Mouse (Mus musculus): ENCODE measurements at regions not wholly inside any gene's neighbourhood (a gene's known extent, or its start where the extent isn't known, plus 50 kb on each side); places are given as distances from the start of the nearest gene placed in this dataset.

DNA sequence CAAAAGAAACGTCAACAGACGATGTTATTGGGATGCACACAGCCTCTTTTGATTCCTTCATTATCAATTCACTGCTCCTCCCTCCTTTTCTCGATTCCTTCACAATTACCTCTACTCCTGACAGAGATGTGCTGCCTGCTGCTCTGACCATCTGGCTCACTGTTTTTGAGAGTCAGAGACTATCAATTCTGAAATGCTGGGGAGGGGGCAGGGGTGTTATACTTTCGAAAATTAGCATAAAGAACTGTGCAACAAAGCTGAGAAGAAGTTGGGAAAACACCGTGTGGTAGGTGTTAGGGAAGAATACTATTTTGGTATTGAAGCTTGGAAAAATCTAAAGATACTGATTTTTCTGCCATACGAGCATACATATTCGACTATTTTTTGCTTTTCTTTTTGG is 96.4 kb downstream of the Nedd1 start:
- peak; percentile 89 for ATAC-seq (ENCODE audit: low TSS enrichment)

DNA sequence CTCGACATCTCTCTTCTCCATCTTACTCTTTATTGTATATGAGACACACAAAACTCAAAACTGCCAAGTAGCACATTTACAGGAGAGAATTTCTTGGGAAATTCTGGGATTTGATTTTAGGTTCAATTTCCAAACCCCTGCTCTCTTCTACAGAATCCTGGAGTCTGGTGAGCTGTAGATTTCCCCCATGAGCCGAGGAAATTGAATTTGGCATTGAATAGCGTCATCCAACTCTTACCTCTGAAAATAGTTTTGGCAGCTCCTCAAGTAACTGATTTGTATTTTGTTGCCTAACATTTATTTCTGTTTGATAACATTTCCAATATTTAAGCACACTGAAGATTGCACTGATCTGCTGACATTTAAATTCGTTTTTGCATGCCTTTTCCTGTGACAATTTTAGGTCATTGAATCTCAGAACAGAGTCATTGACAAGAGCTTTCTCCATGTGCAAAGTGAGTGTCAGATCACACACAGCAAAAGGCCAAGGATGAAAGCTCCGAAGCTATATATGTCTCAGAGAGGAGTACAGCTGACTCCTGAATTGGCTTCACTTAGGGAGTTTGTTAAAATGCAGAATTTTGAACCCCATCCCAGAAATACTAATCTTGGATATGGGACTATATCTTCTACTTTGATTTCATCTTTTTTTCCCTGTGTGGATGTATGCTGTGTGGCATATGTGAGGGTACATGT is 106.4 kb downstream of the Nedd1 start:
- peak; percentile 77 for ATAC-seq (ENCODE audit: low TSS enrichment)

DNA sequence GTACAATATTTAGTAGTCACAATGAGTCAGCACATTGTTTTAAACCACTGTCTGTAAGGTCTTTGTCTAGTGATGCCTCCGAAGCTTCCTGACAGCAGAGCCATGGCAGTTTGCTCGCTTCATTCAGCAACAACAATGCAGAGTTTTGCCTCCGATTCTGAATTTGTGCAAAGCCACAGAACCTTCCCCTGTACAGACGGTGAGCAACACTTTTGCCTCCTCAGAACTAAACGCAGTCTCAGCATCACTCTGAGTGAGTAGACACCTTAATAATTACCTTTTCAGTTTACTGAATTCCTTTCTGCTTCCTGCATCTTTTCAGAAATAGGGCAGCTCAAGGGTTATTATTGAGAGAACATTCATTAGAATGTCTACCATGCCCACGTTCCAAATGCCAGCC is 107.9 kb downstream of the Nedd1 start:
- no peak for ATAC-seq (ENCODE audit: low TSS enrichment)

DNA sequence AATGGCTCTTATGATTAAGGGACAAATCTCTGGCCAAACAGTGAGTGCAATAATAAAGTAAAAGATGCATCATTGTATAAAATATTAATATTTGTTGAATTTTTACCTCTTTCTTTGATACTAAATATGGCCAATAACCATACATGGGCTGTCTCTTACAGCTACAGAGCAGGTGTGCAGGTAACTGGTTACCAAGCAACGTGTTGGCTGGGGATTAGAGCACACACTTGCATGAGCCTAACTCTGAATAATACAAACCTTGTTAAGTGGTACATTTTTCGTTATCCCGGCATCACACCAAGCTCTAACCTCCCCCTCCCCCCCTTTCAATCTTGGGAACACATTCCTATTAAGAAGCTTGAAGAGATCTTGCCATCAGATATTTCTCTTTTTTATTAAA is 111.2 kb downstream of the Nedd1 start:
- no peak for ATAC-seq (ENCODE audit: low TSS enrichment)

DNA sequence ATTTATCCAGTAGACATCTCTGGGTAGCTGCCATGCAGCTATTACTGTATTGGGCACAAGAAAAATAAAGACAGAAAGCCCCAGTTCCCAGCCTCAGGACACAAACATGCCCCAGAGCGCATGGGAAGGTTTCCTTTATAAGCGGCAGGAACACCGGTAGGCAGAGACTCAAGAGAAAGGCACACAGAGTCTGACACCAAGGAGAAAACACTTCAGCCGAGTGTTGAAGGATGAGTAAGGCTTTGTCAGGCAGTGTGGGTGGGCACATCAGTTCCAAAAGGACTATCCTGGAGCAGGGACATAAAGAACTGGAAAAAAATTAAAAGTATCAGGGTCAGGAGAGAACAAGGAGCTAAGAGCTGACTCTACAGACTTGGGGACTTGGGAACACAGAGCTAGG is 115.5 kb downstream of the Nedd1 start:
- ATAC-seq (ENCODE audit: low TSS enrichment): peak; percentile 97

DNA sequence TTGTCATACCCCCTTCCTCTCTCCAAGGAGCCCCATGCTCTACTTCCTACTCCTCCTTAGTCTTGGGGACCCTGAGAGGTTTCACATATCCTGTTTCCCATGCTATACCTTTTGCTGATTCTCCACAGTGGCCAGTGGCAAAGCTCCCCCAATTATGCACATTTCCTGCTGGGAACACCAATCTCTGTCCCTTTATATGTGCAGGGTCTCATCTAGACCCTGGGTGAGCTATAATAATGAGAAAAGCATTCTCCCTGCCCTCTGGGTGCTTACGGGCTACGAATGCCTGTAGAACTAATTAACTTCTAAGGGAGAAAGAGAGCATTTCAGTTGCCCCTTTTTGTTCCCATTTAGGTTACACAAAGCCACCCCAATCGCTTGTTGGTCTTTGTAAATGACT is 116.6 kb downstream of the Nedd1 start:
- no peak for ATAC-seq (ENCODE audit: low TSS enrichment)

DNA sequence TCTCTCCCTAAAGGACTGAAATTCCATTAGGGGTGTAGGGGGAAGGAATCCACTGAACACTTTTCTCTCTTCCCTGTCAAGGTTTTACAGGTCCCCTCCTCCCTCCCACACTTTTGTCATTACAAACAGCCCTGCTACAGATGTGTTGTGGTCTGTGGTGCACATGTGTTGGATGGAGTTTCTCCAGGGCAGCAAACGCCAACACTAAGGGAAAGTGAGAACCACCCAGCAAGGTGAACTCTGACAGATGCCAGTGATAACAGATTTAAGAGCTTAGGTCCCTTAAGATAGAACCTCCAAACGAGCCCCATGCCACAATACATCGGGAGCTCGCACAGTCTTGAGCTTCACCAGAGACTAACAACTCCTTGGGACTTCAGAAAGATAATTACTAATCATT is 122.1 kb downstream of the Nedd1 start:
- ATAC-seq (ENCODE audit: low TSS enrichment): no peak

DNA sequence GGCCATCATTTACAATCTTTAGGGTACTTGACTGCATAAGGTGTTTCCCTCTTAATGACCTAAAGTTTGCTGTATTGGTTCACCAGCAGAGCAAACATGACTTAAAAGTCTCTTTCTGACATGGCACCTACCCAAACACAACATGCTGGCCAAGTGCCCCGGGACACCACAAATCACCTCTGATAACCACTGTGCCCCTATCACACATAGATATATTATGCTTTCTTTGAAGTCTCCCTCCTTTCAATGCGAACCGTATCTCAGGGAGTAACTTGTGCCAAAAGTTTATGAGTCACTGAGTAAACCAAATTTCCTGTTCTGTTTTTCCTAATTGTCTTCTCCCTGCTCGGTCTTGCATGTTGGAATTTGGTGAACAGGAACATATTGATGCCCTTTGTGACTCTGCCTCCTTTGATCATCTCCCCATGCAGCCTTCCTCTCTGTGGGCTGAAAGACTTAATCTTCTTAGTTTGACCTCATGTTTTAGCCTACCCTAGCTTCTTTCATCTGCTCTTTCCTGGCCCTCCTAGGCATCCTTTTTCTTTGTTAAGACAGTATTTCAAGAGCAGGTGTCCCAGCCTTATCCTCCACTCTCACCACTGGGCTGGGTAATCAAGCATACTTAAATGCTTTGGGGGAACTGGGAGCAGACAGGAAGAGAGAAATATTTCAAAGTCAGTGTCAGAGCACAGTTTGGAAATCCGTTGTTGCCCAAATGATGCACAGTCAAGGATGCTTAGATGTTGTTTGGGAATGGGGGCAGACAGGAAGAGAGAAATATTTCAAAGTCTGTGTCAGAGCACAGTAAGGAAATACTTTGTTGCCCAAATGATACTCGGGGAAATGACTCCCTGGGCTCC is 126.5 kb downstream of the Nedd1 start:
- no peak for ATAC-seq (ENCODE audit: low TSS enrichment)

DNA sequence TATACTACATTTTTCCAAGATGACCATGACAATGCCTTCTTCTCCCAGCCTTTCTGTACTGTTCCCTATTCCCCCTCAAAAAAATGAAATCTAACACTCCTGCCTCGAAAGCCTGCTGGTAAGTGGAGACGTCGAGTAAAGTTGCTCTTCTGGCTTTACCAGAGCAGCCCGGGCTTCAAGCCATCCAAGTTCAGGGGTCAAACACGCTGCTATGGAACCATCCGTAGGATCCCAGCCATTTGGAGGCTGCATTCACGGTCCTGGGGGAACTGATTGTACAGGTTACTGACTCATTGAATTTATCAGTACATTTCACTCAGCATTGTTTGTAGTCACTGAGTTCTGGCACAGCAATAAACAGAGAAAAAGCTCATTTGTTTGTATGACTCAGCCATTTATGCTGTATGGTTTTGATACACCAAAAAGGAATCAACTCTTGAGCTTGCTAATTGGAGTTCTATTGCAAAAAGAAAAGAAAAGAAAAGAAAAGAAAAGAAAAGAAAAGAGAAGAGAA is 128.2 kb downstream of the Nedd1 start:
- ATAC-seq (ENCODE audit: low TSS enrichment): no peak

DNA sequence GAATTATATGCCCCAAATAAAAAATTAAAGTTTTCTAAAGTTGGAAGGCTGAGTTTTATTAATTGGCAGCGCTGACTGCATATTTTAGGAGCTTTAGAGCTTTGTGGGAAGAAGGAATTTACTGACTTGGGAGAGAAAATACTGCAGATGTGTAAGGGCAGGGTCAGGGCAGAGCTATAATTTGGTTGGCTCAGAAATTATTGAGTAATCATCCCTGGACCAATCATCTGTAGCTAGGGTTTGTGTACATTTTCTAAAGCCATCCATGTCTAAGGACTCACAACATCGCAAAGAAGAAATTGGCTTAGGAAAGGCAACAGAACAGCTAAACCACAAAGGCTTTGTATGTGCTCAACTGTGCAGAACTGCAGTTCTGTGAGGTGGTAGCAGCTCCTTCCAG is 143.3 kb downstream of the Nedd1 start:
- ATAC-seq (ENCODE audit: low TSS enrichment): no peak

DNA sequence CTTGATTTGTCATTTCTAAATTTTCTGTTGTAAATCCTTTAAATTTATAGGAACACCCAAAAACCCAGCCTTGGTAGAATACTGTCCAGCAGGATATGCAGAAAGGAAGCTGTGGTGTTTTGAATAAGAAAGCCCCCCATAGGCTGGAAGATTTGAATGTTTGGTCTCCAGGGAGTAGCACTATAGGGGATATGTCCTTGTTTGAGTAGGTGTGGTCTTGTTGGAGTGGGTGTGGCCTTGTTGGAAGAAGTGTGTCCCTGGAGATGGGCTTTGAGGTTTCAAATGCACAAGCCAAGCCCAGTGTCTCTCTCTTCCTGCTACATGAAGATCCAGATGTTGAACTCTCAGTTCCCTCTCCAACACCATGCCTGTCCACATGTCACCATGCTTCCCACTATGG is 151.7 kb downstream of the Nedd1 start:
- no peak for ATAC-seq (ENCODE audit: low TSS enrichment)

DNA sequence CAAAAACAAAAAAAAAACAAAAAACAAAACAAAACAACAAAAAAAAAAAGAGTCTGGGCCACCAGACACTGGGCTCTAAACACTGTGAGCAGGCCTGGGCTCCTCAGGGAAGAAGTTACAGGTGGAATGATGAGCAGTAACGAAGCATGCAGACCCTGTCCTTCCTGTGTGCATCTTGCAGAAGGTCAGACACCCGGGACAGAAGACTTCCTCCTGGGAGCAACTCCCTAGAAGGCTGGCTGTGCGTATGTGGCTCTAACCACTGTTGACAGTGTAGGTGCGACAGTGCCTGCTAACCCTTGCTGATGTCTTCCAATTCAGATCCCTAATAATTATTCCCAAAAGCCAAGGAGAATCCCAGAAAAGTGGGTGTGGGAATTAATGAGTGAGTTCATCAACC is 164.8 kb downstream of the Nedd1 start:
- ATAC-seq (ENCODE audit: low TSS enrichment): no peak

DNA sequence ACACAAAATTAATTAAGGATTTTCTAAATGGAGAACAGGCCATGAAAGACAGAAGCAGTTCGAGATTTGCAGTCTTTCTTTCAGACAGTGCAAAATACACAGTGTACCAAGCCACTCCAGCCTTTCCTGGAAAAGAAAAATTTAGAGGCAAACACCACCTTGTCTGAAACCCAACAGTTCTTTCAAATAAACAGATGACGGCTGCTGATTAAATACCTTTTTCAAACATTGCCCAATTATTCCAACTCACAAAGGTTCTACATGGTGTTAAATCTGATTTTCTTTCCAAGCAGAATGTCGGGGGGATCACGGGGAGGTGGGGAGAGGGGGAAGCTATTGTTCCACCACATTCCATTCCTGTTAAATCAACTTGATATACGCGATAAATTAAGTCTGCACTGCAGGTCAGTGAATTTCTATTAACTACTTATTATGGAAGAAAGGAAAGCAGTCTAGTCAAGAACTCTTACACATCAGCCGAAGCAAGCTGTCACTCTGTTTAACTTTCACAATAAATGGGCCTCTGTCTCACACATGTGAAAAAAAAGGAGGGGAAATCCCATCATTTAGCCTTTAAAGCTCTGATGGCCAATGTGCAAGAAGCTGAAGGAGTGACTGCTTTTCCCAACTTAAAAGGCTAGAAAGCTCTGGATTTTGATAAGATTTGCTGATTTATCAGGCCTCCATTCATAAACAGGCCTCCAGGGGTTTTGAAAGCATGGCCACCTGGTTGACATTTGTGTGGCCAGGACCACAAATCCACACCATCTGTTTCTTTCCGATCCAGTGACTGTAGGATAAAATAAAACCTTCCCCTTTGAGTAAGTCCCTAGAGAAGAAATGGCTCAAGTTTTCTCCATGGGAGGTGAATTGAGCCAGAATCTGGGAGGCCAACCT is 165.4 kb downstream of the Nedd1 start:
- ATAC-seq (ENCODE audit: low TSS enrichment): no peak

DNA sequence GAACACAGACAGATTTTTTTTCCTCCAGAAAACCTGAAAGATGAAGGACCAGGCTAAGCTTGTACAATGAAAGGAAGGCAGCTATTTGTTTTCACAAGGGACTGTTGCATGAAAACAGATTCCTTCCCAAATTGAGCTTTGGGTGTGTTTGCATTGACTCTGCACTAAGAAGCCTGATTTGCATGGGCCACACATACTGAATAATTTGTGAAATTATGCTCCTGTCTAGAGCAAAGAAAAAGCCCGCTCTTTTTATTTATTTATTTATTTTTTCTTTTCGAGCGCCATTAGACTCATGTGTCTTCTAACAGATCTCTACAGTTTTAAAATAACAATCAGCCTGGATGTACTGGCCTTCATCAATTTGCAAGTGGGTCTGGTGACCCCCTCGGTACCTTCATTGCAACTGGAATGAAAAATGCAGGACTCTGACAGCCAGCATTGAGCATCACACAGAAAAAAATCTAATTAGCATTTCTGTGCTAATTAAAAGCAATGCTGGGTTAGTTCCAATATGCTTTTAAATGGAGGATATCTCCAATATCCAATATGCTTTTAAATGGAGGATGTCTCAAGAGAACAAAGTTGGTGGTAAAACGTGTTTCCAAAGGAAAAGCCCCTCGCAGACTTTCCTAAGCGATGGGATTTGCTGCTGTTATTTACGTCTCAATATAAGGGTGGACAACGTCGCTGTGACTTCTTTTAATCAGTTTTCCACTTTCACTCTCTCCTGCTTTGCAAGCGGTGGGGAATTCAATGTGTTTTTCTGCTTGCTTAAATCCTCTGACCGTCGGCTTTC is 166.3 kb downstream of the Nedd1 start:
- no peak for ATAC-seq (ENCODE audit: low TSS enrichment)

DNA sequence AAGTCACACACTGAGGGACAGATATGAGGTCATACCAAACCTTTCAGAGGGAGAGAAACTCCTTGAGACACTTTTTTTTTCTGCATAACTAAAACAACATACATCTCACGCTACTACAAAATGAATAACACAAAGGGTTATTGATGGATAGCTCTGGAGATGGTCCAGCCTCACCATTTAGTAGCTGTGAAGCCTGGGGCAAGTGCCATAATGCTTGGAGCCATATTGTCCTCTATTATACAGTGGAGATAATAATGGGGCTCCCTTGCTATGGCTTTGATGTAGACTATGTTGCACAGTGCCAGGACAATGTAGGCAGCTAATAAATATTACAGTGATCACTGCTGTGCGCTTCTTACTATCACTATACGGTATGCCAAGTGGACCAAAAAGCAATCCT is 168.3 kb downstream of the Nedd1 start:
- ATAC-seq (ENCODE audit: low TSS enrichment): no peak

DNA sequence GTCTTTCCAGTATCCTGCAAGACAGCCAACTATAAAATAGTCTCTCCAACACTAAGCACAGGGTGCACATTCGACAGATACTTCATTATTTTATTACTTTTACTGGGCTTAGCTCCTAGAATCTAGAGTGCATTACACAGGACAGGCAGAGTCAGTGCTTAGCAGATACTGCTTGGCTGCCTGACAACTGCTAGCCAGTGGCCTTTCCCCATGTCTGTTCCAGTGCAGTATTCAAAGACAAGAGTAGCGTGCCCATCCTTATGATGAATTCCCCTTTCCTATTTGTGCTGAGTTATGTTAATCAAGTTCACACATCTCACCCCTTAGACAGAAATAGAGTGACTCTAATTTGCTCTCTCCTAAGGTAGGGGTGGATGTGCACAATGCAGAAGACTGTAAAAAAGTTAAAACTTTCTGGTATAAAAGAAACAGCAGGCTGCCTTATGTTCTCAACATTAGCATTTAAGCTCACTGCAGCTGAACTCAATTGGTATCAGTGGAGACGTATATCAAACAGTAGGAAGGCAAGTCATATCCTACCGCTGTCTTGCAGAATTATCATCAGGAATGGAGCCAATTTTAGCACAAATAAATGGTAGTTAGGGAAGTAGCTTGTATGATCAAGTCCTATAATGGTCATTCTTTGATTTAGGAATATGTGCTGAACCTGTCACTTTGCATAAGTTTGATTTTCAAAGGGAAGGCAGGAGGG is 173.2 kb downstream of the Nedd1 start:
- ATAC-seq (ENCODE audit: low TSS enrichment): no peak

DNA sequence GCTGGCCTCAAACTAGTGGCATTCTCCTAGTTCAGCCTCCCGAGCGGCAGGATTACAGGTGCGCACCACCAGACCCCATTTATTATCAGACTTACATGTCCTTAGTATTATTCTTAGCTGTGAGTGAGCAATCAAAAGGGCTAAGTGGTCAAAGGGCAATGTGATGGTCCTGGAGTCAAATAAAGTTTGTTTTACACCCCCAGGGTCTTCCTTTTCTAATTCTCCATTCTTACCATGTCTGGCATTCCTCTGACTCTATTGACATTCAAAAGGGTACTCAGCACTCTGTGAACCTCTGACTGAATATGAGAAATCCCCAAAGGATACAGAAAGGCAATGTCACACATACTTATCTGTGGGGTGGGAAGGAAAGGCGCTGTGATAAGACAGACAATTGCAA is 183.8 kb downstream of the Nedd1 start:
- no peak for ATAC-seq (ENCODE audit: low TSS enrichment)

DNA sequence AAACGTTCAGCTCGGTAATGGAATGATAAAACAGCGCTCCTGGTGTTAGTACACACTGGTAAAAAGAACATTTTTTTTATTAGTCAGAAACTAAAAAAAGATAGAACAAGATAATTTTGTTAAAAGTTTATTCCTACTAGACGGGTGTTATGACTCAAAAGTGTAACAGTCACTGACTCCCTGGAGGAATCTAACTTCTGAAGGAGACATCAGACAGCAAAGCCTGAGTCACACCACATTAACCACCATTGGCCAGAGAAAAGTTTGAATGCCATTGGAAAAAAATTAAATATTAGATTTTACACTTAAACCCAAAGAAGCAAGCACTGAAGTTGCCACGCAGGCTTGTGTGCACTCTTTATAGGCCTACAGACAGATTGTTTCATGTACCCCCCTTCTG is 205.3 kb downstream of the Nedd1 start:
- no peak for ATAC-seq (ENCODE audit: low TSS enrichment)

DNA sequence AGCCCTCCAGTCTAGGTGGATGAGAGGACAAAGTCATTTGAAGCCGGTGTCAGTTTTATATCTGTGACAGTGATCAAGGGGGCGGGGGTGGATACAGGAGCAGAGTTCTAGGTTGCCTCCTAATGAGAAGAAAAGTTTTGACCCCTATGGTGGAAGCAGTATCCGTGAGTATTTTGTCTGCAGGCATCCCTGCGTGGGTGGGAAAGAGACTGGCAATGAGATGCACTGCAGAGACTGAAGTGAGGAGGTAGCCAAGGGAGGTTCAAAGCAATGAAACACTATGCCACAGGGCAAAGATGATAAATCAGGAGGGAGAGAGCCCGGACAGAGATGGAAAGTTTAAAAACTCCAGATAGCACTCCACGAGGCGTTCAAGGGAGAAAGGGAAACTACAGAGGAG is 210.5 kb downstream of the Nedd1 start:
- ATAC-seq (ENCODE audit: low TSS enrichment): no peak

DNA sequence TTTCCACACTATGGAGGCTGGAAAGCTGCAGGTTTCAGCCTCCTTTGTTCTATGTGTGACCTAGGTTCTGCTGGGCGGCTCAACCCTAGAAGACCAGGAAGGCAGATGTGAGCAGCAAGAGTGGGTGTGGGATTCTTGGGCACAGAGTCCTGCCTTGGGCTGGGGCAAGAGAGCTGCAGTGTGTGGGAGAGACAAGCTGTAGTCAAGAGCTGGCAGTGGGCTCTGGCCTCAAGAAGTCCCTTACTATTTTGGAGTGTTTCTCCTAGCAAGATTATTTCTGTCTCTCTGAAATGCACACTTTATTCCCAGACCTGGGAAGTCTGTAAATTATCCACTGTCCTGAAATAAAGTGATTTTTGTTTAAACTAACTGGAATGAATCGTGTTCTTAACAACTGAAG is 211.5 kb downstream of the Nedd1 start:
- peak; percentile 97 for ATAC-seq (ENCODE audit: low TSS enrichment)

DNA sequence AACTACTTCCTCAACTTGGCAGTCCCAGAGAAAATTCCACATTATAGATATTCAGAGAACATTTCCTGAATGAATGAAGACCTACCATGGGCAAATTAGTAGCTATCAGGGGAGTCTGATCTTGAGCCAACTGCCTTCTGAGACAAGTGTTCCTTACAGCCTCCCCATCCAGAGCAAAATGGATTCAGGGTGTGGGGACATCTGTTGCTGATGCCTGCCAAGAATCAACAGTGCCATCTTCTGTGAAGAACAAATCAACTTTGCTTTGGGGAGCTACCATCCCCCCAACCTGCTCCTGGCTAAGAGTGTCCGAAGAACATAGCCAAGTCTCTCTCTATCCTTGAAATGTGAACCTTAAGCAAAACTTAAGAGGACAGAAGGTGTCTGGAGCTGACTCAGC is 217.9 kb downstream of the Nedd1 start:
- no peak for ATAC-seq (ENCODE audit: low TSS enrichment)
